9 mouse cellular contexts compared by ENCODE assay signal in genomic region chr7:83549951-83550407, GRCm38 (mm10). TPM values are rescaled to one million over a fixed set of nuclear protein-coding genes. Genes with fewer than 3 reads are reported as not detected.
A peak's percentile ranks its signal among the peaks of the same experiment; 100 is the strongest.
DNase-seq lines count a peak whose midpoint lies in the region; ATAC-seq lines count a peak whose summit lies in the region.
"Had no signal": no experiment of that assay in that cellular context is flagged by ENCODE, and none has a peak within 500 bp of the region (broad histone marks: within the 10 kb centered on the region; RNA-seq: fewer than 3 reads in every experiment).

No protein-coding gene starts in this region.

- DNase-seq in cerebellum, postnatal 10 days: peak; percentile 73 to 89
- no peak for DNase-seq in cerebellum, adult 11 months
- peak; percentile 8 for DNase-seq in thymus, postnatal 14 days
- no peak for DNase-seq in thymus, adult 18-20 months
- DNase-seq in forelimb bud, embryonic 11.5 days (ENCODE audit: low read depth, low spot score): peak; percentile 78
- peak; percentile 9 for DNase-seq in left cerebral cortex, postnatal 4 days
- peak; percentile 93 for DNase-seq in retina, embryonic 14.5 days (ENCODE audit: low spot score)
- DNase-seq: liver, embryonic 13.5 days had no signal

- no peak for ATAC-seq in monocyte, adult 5-6 weeks (replicated peaks; ENCODE audit: insufficient number of reproducible peaks, low FRiP score, low TSS enrichment, poor library complexity, severe bottlenecking)

- intact Hi-C loops in left cerebral cortex, postnatal 4 days (cut with DNase I): loop anchor here (2.0 to 10.0 kb wide), 3 partner anchors 345 to 833 kb away; partner anchors contain the start of gene Mex3b

RNA-seq across cellular contexts. Expression of gene Tmc3, which starts 34.7 kb away (rescaled TPM):
- total RNA-seq in left cerebral cortex, postnatal 4 days (2021): under 1 TPM; 0.08 TPM
- total RNA-seq in monocyte, adult 5-6 weeks (2017): 0.10 to 7.4 TPM (median 0.29 TPM) in 3 replicates

Comparison
In these comparisons a context has a peak if more than half of its experiments do, and no peak if none do; other contexts are left out.
1. DNase-seq: peak in cerebellum, postnatal 10 days (2 of 2), thymus, postnatal 14 days (single experiment), forelimb bud, embryonic 11.5 days (single experiment), left cerebral cortex, postnatal 4 days (single experiment) and retina, embryonic 14.5 days (single experiment); none in cerebellum, adult 11 months (single experiment) and thymus, adult 18-20 months (0 of 2).